8 mouse cellular contexts compared by ENCODE assay signal in the genomic region with DNA sequence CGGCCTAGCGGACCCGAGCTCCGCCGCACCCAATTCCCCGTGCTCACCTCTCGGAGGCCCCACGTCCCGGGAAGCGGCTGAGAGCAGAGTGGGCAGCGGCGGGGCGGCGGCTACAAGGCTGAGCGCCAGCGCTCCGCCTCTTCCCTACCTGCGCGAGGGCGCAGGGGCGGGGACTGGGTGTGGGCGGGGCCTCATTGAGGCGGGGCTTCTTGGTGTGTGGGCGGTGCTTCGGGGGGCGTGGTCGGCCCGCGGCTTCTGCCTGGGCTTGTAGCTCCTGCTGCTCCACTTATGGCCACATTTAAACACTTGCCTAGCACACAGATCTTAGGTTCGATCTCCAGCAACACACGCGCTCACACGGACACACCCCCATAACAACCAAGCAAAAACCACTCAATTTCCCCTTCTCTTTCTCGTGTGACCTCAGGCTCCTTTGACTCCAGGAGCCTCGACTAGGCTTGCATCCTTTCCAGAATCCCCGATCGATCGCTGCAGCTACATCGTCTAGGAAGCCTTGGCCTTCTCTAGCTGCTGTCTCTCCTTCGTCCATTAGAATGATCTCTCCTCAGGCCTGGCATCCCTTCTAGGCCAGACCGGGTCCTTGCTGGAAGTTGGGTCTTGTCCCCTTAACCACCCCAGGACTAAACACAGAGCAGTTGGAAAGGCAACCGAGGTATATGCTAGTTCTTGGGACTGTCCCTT. TPM values are rescaled to one million over a fixed set of nuclear protein-coding genes. Genes with fewer than 3 reads are reported as not detected.
DNase-seq lines count a peak whose midpoint lies in the region; ATAC-seq lines count a peak whose summit lies in the region.

No protein-coding gene starts in this region.

- peaks cover 45% of the 10 kb centered on the region for H3K27me3 ChIP-seq in forebrain, embryonic 12.5 days
- H3K27me3 ChIP-seq in limb, embryonic 13.5 days, result peaks cover 11% of the 10 kb centered on the region
- peaks cover 23% of the 10 kb centered on the region for H3K27me3 ChIP-seq in midbrain, embryonic 14.5 days (ENCODE audit: control insufficient read depth, insufficient read depth, low read length)

- peak overlapping the region; percentile 38 for H3K9ac ChIP-seq in forebrain, embryonic 12.5 days
- H3K9ac ChIP-seq in limb, embryonic 13.5 days, result peak overlapping the region; percentile 78
- H3K9ac ChIP-seq in midbrain, embryonic 14.5 days (replicated peaks; ENCODE audit: low read length), result 0 out of 2 replicates have a peak overlapping the region, but pooled peaks have one; percentile 20

- whole genome bisulfite sequencing in forebrain, embryonic 12.5 days, result 12% methylated on average over 42 of the region's 42 CpGs
- WGBS in limb, embryonic 13.5 days, result 13% methylated on average over 42 of the region's 42 CpGs
- whole genome bisulfite sequencing in midbrain, embryonic 14.5 days, result 12% methylated on average over 42 of the region's 42 CpGs

- H3K4me1 ChIP-seq in forebrain, embryonic 12.5 days, result peaks cover 27% of the 10 kb centered on the region
- peaks cover 46% of the 10 kb centered on the region for H3K4me1 ChIP-seq in limb, embryonic 13.5 days
- peaks cover 5% of the 10 kb centered on the region; the same call in 1 of the 2 replicates for H3K4me1 ChIP-seq in midbrain, embryonic 14.5 days (ENCODE audit: control insufficient read depth, insufficient read depth, low read length)

- peak; percentile 43; the same call in 1 of the 2 replicates for ATAC-seq in forebrain, embryonic 12.5 days (ENCODE audit: low FRiP score)
- peak; percentile 75 for ATAC-seq in limb, embryonic 13.5 days (ENCODE audit: low FRiP score, low read depth)
- ATAC-seq in midbrain, embryonic 14.5 days (ENCODE audit: low FRiP score, low TSS enrichment), result peak; percentile 43; the same call in 1 of the 2 replicates

- H3K4me2 ChIP-seq in forebrain, embryonic 12.5 days, result peak overlapping the region; percentile 66
- H3K4me2 ChIP-seq in limb, embryonic 13.5 days (replicated peaks), result peak overlapping the region; percentile 94
- peak overlapping the region; percentile 59 for H3K4me2 ChIP-seq in midbrain, embryonic 14.5 days (ENCODE audit: low read length)

- no peak overlapping the region for H3K27ac ChIP-seq in forebrain, embryonic 12.5 days
- H3K27ac ChIP-seq in limb, embryonic 13.5 days, result no peak overlapping the region
- H3K27ac ChIP-seq in midbrain, embryonic 14.5 days (replicated peaks; ENCODE audit: low read depth, low read length), result no peak overlapping the region

- H3K4me3 ChIP-seq in forebrain, embryonic 12.5 days (replicated peaks), result peak overlapping the region; percentile 57
- peak overlapping the region; percentile 72 for H3K4me3 ChIP-seq in limb, embryonic 13.5 days
- H3K4me3 ChIP-seq in midbrain, embryonic 14.5 days (replicated peaks; ENCODE audit: low read depth, low read length), result peak overlapping the region; percentile 36

- H3K9me3 ChIP-seq in forebrain, embryonic 12.5 days, result no peaks in the 10 kb centered on the region
- H3K9me3 ChIP-seq in limb, embryonic 13.5 days, result no peaks in the 10 kb centered on the region
- H3K9me3 ChIP-seq in midbrain, embryonic 14.5 days (ENCODE audit: control insufficient read depth, low read length), result no peaks in the 10 kb centered on the region

- DNase-seq in CD8-positive naive resting alpha-beta T cell, adult 2 months (ENCODE audit: low read depth in 2 of 2, low spot score in 2 of 2), result peak; percentile 81 to 88
- peak; percentile 93 for DNase-seq in adrenal gland, adult 2 months
- peak; percentile 92 for DNase-seq in heart, postnatal 4 days
- peak; percentile 59 for DNase-seq in midbrain, embryonic 14.5 days
- peak; percentile 91 to 97 for DNase-seq in spleen, postnatal 4 days (ENCODE audit: low spot score in 2 of 2)
- no peak for DNase-seq in left cerebral cortex, adult 11 months (ENCODE audit: low spot score)

- no peaks in the 10 kb centered on the region for H3K36me3 ChIP-seq in forebrain, embryonic 12.5 days (replicated peaks)
- H3K36me3 ChIP-seq in limb, embryonic 13.5 days, result no peaks in the 10 kb centered on the region
- no peaks in the 10 kb centered on the region for H3K36me3 ChIP-seq in midbrain, embryonic 14.5 days (ENCODE audit: control insufficient read depth, insufficient read depth, low read length)

RNA-seq across cellular contexts. Expression of gene Rhbdf2, which starts 2.5 kb away (rescaled TPM):
- total RNA-seq in adrenal gland, adult 2 months (2021), result 10 to 100 TPM in 1 of 2 experiments, 1 to 10 TPM in 1; 8.2 to 22.7 TPM
- 41.1 and 56.8 TPM in 2 replicates for polyA plus RNA-seq in adrenal gland, adult 2 months (2012; rRNA removed)
- 1.4 and 1.9 TPM in 2 replicates for polyA plus RNA-seq in forebrain, embryonic 12.5 days (2016; fragmentation: Nextera tagmentation; extraction: Ambion mirVana)
- total RNA-seq in heart, postnatal 4 days (2021), result 10 to 100 TPM; 16.4 to 17.5 TPM
- polyA plus RNA-seq in limb, embryonic 13.5 days (2015; fragmentation: Nextera tagmentation; extraction: Ambion mirVana), result 4.0 and 5.1 TPM in 2 replicates
- polyA plus RNA-seq in midbrain, embryonic 14.5 days (2014; fragmentation: Nextera tagmentation; extraction: Ambion mirVana), result 0.61 and 0.63 TPM in 2 replicates

RNA-seq across cellular contexts. Expression of gene Prcd, which starts 29.1 kb away (rescaled TPM):
- 10 to 100 TPM; 10.2 to 14.2 TPM for total RNA-seq in adrenal gland, adult 2 months (2021)
- polyA plus RNA-seq in adrenal gland, adult 2 months (2012; rRNA removed), result 13.0 and 14.1 TPM in 2 replicates
- 0.76 and 1.3 TPM in 2 replicates for polyA plus RNA-seq in forebrain, embryonic 12.5 days (2016; fragmentation: Nextera tagmentation; extraction: Ambion mirVana)
- total RNA-seq in heart, postnatal 4 days (2021), result 1 to 10 TPM; 1.1 to 1.5 TPM
- 0.56 and 0.83 TPM in 2 replicates for polyA plus RNA-seq in limb, embryonic 13.5 days (2015; fragmentation: Nextera tagmentation; extraction: Ambion mirVana)
- 1.6 and 3.3 TPM in 2 replicates for polyA plus RNA-seq in midbrain, embryonic 14.5 days (2014; fragmentation: Nextera tagmentation; extraction: Ambion mirVana)

RNA-seq across cellular contexts. Expression of gene Cygb, which starts 29.8 kb away (rescaled TPM):
- 10 to 100 TPM; 24.8 to 46.8 TPM for total RNA-seq in adrenal gland, adult 2 months (2021)
- 54.3 and 62.4 TPM in 2 replicates for polyA plus RNA-seq in adrenal gland, adult 2 months (2012; rRNA removed)
- polyA plus RNA-seq in forebrain, embryonic 12.5 days (2016; fragmentation: Nextera tagmentation; extraction: Ambion mirVana), result 4.2 and 4.3 TPM in 2 replicates
- total RNA-seq in heart, postnatal 4 days (2021), result 10 to 100 TPM; 46.2 to 57.9 TPM
- polyA plus RNA-seq in limb, embryonic 13.5 days (2015; fragmentation: Nextera tagmentation; extraction: Ambion mirVana), result 6.0 and 7.2 TPM in 2 replicates
- 19.1 and 24.0 TPM in 2 replicates for polyA plus RNA-seq in midbrain, embryonic 14.5 days (2014; fragmentation: Nextera tagmentation; extraction: Ambion mirVana)

RNA-seq across cellular contexts. Expression of gene Aanat, which starts 38.0 kb away (rescaled TPM):
- not detected for total RNA-seq in adrenal gland, adult 2 months (2021)
- 0.40 TPM in 1 of 2 replicates, not detected in the other for polyA plus RNA-seq in adrenal gland, adult 2 months (2012; rRNA removed)
- polyA plus RNA-seq in forebrain, embryonic 12.5 days (2016; fragmentation: Nextera tagmentation; extraction: Ambion mirVana), result 0.24 TPM in 1 of 2 replicates, not detected in the other
- not detected for total RNA-seq in heart, postnatal 4 days (2021)
- not detected in 2 replicates for polyA plus RNA-seq in limb, embryonic 13.5 days (2015; fragmentation: Nextera tagmentation; extraction: Ambion mirVana)
- 0.49 and 0.70 TPM in 2 replicates for polyA plus RNA-seq in midbrain, embryonic 14.5 days (2014; fragmentation: Nextera tagmentation; extraction: Ambion mirVana)

RNA-seq across cellular contexts. Expression of gene Ube2o, which starts 43.0 kb away (rescaled TPM):
- 10 to 100 TPM; 24.9 to 26.7 TPM for total RNA-seq in adrenal gland, adult 2 months (2021)
- 21.8 and 24.6 TPM in 2 replicates for polyA plus RNA-seq in adrenal gland, adult 2 months (2012; rRNA removed)
- polyA plus RNA-seq in forebrain, embryonic 12.5 days (2016; fragmentation: Nextera tagmentation; extraction: Ambion mirVana), result 12.5 and 17.3 TPM in 2 replicates
- 10 to 100 TPM; 29.1 to 33.8 TPM for total RNA-seq in heart, postnatal 4 days (2021)
- polyA plus RNA-seq in limb, embryonic 13.5 days (2015; fragmentation: Nextera tagmentation; extraction: Ambion mirVana), result 10.3 and 12.1 TPM in 2 replicates
- 26.1 and 26.9 TPM in 2 replicates for polyA plus RNA-seq in midbrain, embryonic 14.5 days (2014; fragmentation: Nextera tagmentation; extraction: Ambion mirVana)

Comparison
In these comparisons a context has a peak if more than half of its experiments do, and no peak if none do; other contexts are left out.
1. H3K9ac ChIP-seq: peak in every context shown above with its lines; median percentile 78 in limb, embryonic 13.5 days; 38 in forebrain, embryonic 12.5 days; 20 in midbrain, embryonic 14.5 days.